8 mouse cellular contexts compared by ENCODE assay signal in the genomic region with DNA sequence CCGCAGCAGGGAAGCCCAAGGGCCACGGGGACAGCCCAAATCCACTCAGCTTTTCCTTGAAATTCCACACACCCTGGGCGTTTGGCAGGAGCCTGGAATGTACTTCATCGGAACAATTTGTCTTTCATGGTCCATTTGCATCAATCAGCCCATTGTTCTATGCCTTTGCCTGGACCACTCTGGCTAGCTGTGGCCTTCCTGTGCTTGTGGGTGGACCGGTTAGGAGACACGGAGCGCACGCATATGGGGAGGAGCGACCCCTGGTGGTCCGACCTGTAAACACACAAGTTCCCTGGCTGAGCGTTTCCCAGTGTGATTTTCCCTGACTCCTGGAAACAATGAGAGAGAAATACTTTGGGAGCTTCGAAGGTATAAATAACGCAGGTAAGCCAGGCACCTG. TPM values are rescaled to one million over a fixed set of nuclear protein-coding genes. Genes with fewer than 3 reads are reported as not detected.
DNase-seq lines count a peak whose midpoint lies in the region; ATAC-seq lines count a peak whose summit lies in the region.

No protein-coding gene starts in this region.

- WGBS in limb, embryonic 11.5 days: 17% methylated on average over 13 of the region's 13 CpGs
- 20% methylated on average over 13 of the region's 13 CpGs for WGBS in stomach, embryonic 15.5 days

- no peaks in the 10 kb centered on the region for H3K9me3 ChIP-seq in limb, embryonic 11.5 days (ENCODE audit: control insufficient read depth, low read length)
- H3K9me3 ChIP-seq in stomach, embryonic 15.5 days: no peaks in the 10 kb centered on the region

- no peaks in the 10 kb centered on the region for H3K27me3 ChIP-seq in limb, embryonic 11.5 days (ENCODE audit: control insufficient read depth, insufficient read depth, low read length)
- H3K27me3 ChIP-seq in stomach, embryonic 15.5 days (replicated peaks): 0 out of 2 replicates have a peak, but pooled peaks cover 4% of the 10 kb centered on the region

- ATAC-seq in granulocyte monocyte progenitor cell, adult 5-6 weeks (replicated peaks; ENCODE audit: poor library complexity, severe bottlenecking): peak; percentile 86
- no peak for ATAC-seq in limb, embryonic 11.5 days (ENCODE audit: insufficient number of reproducible peaks, low FRiP score, low TSS enrichment, low read depth)
- peak; percentile 72 for ATAC-seq in monocyte, adult 5-6 weeks (replicated peaks; ENCODE audit: insufficient number of reproducible peaks, low FRiP score, low TSS enrichment, poor library complexity, severe bottlenecking)
- ATAC-seq in stomach, embryonic 15.5 days (ENCODE audit: insufficient read depth, low FRiP score, low read depth): peak; percentile 44; the same call in 1 of the 2 replicates

- H3K27ac ChIP-seq in limb, embryonic 11.5 days (replicated peaks; ENCODE audit: low read depth, low read length): no peak overlapping the region
- no peak overlapping the region for H3K27ac ChIP-seq in stomach, embryonic 15.5 days

- no peaks in the 10 kb centered on the region for H3K36me3 ChIP-seq in limb, embryonic 11.5 days (ENCODE audit: control insufficient read depth, insufficient read depth, low read length)
- H3K36me3 ChIP-seq in stomach, embryonic 15.5 days: no peaks in the 10 kb centered on the region

- no peak overlapping the region for H3K4me2 ChIP-seq in limb, embryonic 11.5 days (ENCODE audit: low read depth, severe bottlenecking)
- no peak overlapping the region for H3K4me2 ChIP-seq in stomach, embryonic 15.5 days

- H3K9ac ChIP-seq in limb, embryonic 11.5 days (ENCODE audit: low read length): no peak overlapping the region
- H3K9ac ChIP-seq in stomach, embryonic 15.5 days: no peak overlapping the region

- H3K4me1 ChIP-seq in limb, embryonic 11.5 days (ENCODE audit: control insufficient read depth, insufficient read depth, low read length): peaks cover 8% of the 10 kb centered on the region
- H3K4me1 ChIP-seq in stomach, embryonic 15.5 days: peaks cover 14% of the 10 kb centered on the region

- DNase-seq in 3134 (ENCODE audit: extremely low read depth, insufficient read length, low spot score): peak; percentile 53
- peak; percentile 70 to 80 for DNase-seq in adrenal gland, adult 18-20 months (ENCODE audit: low spot score in 2 of 2)
- peak; percentile 73 for DNase-seq in embryo, embryonic 11.5 days (ENCODE audit: low read depth, low spot score)
- DNase-seq in kidney, adult 18-20 months: peak; percentile 76
- peak; percentile 89 for DNase-seq in limb, embryonic 11.5 days (ENCODE audit: low spot score)

- no peak overlapping the region for H3K4me3 ChIP-seq in limb, embryonic 11.5 days (ENCODE audit: low read depth, low read length)
- H3K4me3 ChIP-seq in stomach, embryonic 15.5 days (replicated peaks): no peak overlapping the region

RNA-seq across cellular contexts. Expression of a gene that starts 2.0 kb away (rescaled TPM):
- total RNA-seq in adrenal gland, adult 18-20 months (2021): under 1 TPM in 1 of 2 experiments, not detected in 1; 0.26 TPM
- total RNA-seq in granulocyte monocyte progenitor cell, adult 5-6 weeks (2014; fragmentation: Nextera tagmentation): not detected in 2 replicates
- total RNA-seq in granulocyte monocyte progenitor cell, adult 5-6 weeks (2017): not detected in 2 replicates
- 13.7 and 19.4 TPM in 2 replicates for polyA plus RNA-seq in limb, embryonic 11.5 days (2014; fragmentation: Nextera tagmentation; extraction: Ambion mirVana)
- total RNA-seq in monocyte, adult 5-6 weeks (2017): 0.97 to 3.4 TPM in 2 of 3 replicates, not detected in the other
- 8.8 and 15.3 TPM in 2 replicates for polyA plus RNA-seq in stomach, embryonic 15.5 days (2015; fragmentation: Nextera tagmentation; extraction: Ambion mirVana)

RNA-seq across cellular contexts. Expression of a gene that starts 15.3 kb away (rescaled TPM):
- total RNA-seq in adrenal gland, adult 18-20 months (2021): 100 to 1,000 TPM in 1 of 2 experiments, 10 to 100 TPM in 1; 35.0 to 166 TPM
- 1.9 TPM in 1 of 2 replicates, not detected in the other for total RNA-seq in granulocyte monocyte progenitor cell, adult 5-6 weeks (2014; fragmentation: Nextera tagmentation)
- 0.17 and 1.0 TPM in 2 replicates for total RNA-seq in granulocyte monocyte progenitor cell, adult 5-6 weeks (2017)
- polyA plus RNA-seq in limb, embryonic 11.5 days (2014; fragmentation: Nextera tagmentation; extraction: Ambion mirVana): 32.8 and 33.3 TPM in 2 replicates
- 0.39 to 7.4 TPM (median 1.4 TPM) in 3 replicates for total RNA-seq in monocyte, adult 5-6 weeks (2017)
- polyA plus RNA-seq in stomach, embryonic 15.5 days (2015; fragmentation: Nextera tagmentation; extraction: Ambion mirVana): 79.8 and 95.3 TPM in 2 replicates

RNA-seq across cellular contexts. Expression of a gene that starts 37.2 kb away (rescaled TPM):
- under 1 TPM in 1 of 2 experiments, not detected in 1; 0.33 TPM for total RNA-seq in adrenal gland, adult 18-20 months (2021)
- total RNA-seq in granulocyte monocyte progenitor cell, adult 5-6 weeks (2014; fragmentation: Nextera tagmentation): not detected in 2 replicates
- not detected in 2 replicates for total RNA-seq in granulocyte monocyte progenitor cell, adult 5-6 weeks (2017)
- 4.5 TPM in 2 replicates for polyA plus RNA-seq in limb, embryonic 11.5 days (2014; fragmentation: Nextera tagmentation; extraction: Ambion mirVana)
- 0.29 TPM in 1 of 3 replicates, not detected in the others for total RNA-seq in monocyte, adult 5-6 weeks (2017)
- polyA plus RNA-seq in stomach, embryonic 15.5 days (2015; fragmentation: Nextera tagmentation; extraction: Ambion mirVana): 95.0 and 97.1 TPM in 2 replicates

RNA-seq across cellular contexts. Expression of a gene that starts 54.9 kb away (rescaled TPM):
- total RNA-seq in adrenal gland, adult 18-20 months (2021): 1 to 10 TPM; 1.3 to 2.2 TPM
- not detected in 2 replicates for total RNA-seq in granulocyte monocyte progenitor cell, adult 5-6 weeks (2014; fragmentation: Nextera tagmentation)
- total RNA-seq in granulocyte monocyte progenitor cell, adult 5-6 weeks (2017): not detected in 2 replicates
- polyA plus RNA-seq in limb, embryonic 11.5 days (2014; fragmentation: Nextera tagmentation; extraction: Ambion mirVana): 6.0 and 7.3 TPM in 2 replicates
- not detected in 3 replicates for total RNA-seq in monocyte, adult 5-6 weeks (2017)
- 18.7 and 25.8 TPM in 2 replicates for polyA plus RNA-seq in stomach, embryonic 15.5 days (2015; fragmentation: Nextera tagmentation; extraction: Ambion mirVana)
